Mouse (Mus musculus): ENCODE results near the gene Apoc4. TPM values are rescaled to one million over a fixed set of nuclear protein-coding genes. Genes with fewer than 3 reads are reported as not detected.
"Not testable (repeated sequence)": the region's sequence is repeated elsewhere in the genome, so short reads cannot be mapped to it uniquely, and the experiment has no call there.

The Apoc4 gene
- total RNA-seq, 1 experiment from 2014 or later, result not detected

DNA sequence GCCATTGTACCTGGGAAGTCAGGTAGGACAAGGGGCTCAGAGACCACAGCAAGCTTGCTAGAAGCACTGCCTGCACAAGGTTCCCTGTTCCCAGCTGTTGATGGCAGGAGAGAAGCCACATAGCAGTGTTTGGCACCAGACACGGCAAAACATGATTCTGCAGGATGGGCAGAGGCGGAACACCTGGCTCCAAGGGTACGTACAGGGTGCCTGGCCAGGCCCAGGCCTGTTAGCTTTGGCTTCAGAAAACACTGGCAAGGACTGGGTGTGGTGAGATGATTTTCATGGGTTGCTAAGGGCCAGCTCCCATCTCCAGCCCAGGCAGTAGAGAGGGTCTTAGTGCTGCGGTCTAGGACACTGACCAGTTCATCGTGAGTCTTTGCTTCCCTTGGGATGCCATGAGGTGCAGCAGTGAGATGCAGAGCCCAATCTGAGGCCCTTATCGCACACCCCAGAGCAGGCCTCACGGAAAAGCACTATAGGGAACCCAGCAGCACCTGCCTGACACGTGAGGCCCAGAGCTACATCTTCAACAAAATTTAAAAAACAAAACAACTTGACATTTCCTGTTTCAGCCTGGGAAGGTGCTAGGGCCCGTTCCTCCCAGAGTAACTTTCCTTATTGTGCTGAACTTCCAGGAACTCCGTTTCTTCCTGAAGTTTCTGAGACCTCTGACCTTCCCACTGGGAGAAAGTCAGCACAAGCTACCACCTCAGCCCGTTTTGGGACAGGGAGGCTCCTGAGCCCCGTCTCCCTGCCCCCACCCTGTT, 19.2 kb upstream of the Apoc4 start:
- no peak for ATAC-seq (replicated peaks; ENCODE audit: low read depth, poor library complexity, severe bottlenecking)

DNA sequence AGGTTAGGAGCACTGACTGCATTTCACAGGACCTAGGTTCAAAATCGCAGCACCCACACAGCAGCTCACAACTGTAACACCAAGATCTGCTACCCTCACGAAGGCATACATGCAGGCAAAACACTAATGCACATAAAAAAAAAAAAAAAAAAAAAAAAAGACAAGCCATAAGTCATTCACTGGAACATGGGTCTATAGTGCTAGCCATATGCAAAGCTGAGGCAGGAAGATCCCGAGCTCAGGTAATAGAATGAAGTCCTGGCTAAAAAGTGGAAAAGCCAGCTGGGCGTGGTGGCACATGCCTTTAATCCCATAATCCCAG, 18.5 kb upstream of the Apoc4 start:
- ATAC-seq (replicated peaks; ENCODE audit: low read depth, poor library complexity, severe bottlenecking), result no peak

DNA sequence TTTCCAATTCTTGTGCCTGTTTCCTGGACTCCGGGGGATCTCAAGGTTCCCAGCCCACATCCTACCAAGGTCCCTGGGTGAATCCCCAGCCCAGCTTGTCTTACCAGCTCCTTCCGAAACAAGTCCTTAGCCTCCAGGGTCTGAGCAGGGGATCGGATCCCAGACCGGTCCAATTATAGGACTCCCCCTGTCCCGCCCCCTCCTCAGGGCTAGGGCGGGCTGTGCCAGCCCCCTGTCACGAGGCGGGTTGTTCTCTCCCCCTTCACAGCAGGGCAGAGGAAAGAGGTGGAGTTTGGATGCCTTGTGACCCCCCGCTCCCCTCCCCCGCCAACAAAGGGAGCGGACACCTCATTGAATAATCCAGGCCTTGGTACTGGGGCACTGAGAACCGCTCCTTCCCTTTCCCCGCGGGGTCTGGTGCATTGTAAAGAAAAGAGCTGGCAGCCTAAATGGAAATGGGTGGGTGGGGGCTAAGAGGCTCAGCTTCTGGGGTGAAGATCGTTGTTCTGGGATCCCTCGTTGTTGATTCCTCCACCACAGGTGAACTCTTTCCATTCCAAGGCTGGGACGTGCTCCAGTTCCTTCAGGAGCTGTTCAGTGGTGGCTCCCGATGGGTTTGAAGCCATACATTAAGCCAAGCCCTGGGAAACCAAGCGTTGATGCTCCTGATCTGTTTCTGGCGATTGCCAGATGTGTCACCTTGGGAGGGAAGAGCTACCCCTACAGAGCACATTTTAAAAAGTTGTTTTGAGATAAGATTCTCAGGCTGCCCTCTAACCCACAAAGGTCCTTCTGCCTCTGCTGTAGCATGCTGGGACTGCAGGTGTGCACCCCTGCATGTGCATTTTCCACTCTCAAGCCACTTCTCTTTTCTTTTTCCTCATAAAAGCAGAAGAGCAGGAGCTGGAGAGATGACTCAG, 17.9 kb upstream of the Apoc4 start, which contains the start of gene Apoe:
Apoe (minus strand) TSS at position 282 of the 920 bp plus-strand sequence.
- ATAC-seq (replicated peaks; ENCODE audit: low read depth, poor library complexity, severe bottlenecking), result peak; percentile 43

DNA sequence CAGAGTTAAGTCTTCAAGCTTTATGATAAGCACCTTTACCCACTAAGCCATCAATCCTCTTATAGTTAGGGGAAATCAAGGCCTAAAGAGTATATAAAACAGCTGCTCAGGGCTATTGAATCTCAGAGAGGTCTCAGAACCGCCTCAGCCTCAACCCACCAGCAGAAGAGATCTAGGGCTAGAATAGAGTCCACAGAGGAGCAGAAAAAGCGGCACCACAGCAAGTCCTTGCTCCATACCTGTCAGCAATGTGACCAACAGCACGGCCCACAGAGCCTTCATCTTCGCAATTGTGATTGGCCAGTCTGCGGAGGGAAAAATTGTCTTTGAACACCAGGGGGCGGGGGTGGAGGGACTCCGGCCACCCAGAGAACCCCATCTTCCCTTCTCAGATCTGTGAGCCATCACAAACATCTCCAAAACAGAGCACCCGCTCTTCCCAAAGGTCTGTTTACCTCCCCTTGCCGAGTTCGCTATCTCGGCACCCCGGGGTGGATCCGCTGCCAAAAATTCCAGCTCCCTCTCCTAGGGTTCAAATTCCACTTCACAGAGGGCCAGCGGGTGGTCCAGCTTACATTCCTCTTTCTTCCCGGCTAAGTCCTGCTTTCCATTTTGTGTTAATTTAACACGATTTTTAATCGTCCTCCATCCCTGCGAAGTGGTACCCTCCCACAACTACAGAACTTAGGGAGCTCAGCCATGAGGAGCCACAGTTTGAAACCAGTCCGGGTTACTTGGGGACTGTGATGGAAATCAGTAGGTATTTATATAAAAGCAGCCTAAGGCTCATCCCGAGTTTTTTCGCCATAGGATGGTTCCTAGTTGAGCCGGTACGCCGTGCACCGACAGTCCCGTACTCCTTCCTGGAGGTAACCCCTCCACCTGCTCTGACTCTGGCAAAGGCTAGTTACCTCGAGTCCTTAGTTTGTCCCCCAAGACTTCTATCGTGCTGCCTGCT, 16.9 kb upstream of the Apoc4 start:
- ATAC-seq (replicated peaks; ENCODE audit: low read depth, poor library complexity, severe bottlenecking), result 0 out of 2 replicates have a peak, but pooled peaks have one; percentile 14

DNA sequence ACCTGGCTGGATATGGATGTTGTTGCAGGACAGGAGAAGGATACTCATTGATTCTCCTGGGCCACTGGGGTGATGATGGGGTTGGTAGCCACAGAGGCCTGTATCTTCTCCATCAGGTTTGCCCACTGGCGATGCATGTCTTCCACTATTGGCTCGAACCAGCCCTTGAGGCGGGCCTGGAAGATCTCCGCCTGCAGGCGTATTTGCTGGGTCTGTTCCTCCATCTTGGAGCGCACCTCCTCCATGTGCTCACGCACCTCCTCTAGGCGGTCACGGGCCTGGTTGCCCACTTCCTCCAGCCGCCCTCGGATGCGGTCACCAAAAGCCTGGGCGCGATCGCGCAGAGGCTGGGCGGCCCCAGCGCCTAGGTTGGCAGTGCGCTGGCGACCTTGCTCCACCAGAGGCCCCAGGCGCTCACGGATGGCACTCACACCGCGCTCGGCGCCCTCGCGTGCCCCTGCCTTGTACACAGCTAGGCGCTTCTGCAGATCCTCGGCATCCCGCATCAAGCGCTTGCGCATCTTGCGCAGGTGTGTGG, 15.1 kb upstream of the Apoc4 start:
- no peak for ATAC-seq (replicated peaks; ENCODE audit: low read depth, poor library complexity, severe bottlenecking)

DNA sequence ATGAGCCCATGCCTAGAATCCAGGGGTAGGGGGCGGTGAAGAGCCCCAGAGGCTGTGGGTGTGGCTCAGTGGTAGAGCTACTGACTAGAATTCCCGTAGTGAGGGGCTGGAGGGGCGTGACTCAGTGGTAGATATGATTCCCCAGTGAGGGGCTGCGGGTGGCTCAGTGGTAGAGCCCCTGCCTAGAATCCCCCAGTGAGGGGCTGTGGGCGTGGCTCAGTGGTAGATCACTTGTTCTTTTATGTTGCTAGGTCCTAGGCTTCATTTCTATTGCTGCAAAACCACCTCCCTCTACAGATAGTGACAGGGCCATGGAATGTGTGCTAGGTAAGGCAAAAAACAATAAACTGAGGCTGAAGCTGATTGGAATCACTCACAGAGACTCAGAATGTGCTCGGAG, 14.6 kb upstream of the Apoc4 start:
- no peak for ATAC-seq (replicated peaks; ENCODE audit: low read depth, poor library complexity, severe bottlenecking)

DNA sequence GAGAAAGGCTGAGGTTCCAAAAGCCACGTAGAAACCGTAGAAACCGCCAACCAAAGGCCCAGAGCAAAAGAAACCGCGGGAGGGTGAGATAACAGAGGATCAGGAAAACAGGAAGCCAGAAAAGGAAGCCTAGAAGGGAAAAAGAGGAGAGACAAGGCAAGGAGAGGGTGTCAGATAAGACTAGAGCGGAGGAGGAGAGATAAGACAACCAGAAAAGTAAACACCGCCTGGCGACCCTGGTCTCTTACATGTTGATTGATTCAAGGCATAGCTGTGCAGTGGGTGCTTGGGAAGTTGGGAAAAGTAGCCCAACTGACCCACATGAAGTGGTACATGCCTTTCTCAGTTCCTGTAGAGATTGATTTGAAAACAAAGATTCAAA, 13.9 kb upstream of the Apoc4 start:
- ATAC-seq (replicated peaks; ENCODE audit: low read depth, poor library complexity, severe bottlenecking), result no peak

DNA sequence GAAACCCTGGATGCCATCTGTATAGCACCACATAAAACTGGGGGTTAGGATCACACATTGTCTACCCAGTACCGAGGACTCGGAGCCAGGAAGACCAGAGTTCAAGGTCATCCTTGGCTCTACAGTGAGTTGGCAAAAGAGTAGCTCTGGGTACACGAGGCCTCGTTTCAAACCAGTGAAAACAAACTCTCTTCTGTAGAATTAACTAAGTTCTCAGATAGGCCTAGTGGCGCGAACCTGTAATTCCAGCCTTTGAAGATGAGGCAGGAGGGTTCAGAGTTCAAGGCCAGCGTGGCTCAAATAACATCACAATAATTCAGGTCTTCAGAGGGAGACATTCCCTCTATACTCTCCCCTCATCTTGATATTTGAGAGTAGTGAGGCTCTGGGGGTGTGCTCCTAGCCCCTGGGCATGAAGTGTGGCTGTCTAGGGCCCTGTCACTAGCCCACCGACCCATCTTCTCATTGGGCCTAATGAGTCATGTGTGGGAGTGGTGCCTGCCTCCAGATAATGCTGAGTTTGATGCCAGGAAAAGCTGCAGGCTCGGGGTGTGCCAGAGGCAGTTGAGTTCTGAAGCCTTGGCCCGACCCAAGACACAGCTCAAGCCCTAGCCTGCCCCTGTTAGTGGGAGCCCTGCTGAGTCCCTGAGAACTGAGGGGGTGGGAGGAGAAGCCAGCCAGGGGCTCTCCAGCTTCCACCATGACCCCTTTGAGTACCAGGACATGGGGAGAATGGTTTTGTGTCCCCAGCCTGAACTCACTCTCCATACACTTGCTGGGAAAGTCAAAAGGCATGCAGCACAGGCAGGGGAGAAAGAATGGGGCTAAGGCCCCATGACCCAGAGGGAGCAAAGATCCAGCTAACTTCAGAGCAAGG, 13.3 kb upstream of the Apoc4 start:
- no peak for ATAC-seq (replicated peaks; ENCODE audit: low read depth, poor library complexity, severe bottlenecking)

DNA sequence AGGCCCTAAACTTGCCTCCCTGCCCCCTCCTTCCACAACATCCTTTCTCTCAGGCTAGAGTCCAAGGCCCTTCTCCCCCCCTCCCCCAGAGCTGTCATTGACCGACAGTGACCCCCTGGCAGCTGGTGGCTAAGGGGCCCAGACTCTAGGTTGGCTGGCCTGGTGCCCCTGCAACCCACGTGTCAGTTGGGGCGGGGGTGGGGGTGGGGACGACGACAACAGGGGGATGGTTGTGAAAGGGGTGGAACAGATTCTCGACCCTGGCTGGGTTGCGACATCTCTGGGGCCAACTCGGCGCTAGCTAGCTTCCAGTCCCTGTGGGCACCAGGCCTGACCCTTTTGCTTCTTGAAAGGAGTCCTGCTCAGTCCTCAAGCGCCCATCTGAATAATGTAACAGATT, 12.1 kb upstream of the Apoc4 start:
- ATAC-seq (replicated peaks; ENCODE audit: low read depth, poor library complexity, severe bottlenecking), result peak; percentile 49

DNA sequence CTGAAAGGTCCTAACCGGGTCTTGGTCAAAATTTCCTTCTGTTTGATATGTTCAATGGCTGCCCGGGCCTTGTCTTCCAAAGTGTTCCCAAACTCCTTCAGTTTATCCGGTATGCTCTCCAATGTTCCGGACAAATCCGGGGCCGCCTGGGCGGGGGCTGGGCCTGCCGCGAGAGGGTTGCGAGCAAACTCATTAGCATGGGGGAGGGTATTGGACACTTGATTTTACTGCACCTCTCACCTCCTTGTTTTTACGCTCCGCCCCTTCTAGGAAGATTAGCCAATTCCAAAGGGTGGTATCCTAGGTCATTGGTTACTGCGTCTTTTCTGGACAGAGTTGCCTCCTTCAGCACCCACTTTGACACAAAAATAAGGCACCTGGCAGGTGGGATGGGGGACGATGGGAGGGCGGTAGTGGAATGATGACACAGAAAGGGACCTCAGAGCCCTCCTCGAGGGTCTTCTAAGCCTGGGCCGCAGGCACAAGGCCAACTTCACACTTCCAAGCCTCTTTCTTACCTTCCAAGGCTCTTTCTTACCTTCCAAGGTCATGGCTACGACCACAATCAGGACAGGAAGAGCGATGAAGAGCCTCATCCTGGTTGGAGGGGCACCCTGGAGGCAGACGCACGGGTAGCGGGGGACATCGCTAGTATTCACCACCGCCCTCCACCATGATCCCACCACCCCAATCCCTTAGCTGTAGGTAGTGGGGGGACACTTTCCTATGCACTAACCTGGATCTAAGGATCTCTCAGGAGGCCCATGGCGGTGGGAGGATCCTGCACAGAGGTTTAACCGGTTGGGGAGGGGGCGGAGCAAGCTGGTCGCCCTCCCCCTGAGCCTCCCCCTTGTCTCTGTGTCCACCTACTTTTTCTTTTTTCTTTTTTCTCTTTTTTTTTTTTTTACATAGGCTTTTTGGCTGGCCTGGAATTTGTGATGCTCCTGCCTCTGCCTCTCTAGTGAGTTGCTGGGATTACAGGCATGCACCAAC, 10.9 kb upstream of the Apoc4 start, which contains the start of gene Apoc1:
Apoc1 (minus strand) TSS at position 788 of the 993 bp plus-strand sequence.
- no peak for ATAC-seq (replicated peaks; ENCODE audit: low read depth, poor library complexity, severe bottlenecking)

DNA sequence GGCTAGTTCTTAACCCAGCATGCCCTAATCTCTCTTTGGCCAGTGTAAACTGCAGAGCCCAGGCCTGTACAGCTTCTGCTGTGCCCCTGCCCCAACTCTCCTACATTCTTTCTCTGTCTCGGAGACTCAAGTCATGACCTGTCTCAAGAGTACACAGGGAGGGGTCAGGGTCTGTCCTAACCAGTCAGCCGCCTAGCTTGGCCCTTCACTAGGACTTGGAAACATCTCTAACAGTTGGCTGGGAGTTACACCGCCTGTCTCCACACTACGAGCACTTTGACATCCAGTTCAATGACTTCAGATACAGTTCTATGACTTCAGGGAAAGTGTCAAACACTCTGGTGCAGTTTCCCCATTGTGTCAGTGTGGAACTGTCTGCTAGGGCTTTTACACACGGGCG, 10.2 kb upstream of the Apoc4 start:
- no peak for ATAC-seq (replicated peaks; ENCODE audit: low read depth, poor library complexity, severe bottlenecking)

DNA sequence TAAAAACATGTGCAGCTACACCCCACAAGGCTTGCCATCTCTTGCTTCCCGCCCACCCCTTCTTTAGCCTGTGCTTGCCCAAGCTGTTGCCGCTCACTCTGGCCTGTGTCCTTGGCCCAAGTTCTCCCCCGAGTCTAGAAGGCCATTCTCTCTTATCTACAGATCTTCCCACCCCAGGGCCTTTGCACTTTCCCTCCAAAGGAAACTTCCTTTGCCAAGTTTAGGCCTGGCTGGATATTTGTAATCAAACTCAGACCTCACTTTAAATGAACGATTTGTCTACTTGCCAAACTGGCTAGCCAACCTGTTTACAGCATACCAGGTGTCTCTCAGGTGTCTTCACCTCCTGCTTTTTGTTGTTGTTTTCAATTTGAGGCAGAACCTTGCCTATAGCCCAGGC, 9.6 kb upstream of the Apoc4 start:
- no peak for ATAC-seq (replicated peaks; ENCODE audit: low read depth, poor library complexity, severe bottlenecking)

DNA sequence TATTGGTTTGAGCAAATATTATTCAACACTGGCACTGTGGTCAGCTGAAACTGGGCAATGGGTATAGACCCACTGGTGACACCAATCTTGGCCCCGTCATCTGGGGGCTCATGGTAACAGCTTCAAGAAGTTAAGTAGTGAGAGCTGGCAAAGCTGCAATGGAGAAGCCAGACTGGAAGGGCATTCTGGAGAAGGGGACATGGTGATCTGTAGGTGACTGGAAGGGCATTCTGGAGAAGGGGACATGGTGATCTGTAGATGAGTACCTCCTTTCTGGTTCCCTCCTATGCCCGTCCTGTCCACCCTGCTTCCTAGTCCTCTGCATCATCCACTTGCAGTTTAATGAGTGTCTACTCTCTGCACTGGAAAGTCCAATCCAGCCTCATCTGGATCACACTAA, 7.3 kb upstream of the Apoc4 start:
- no peak for ATAC-seq (replicated peaks; ENCODE audit: low read depth, poor library complexity, severe bottlenecking)

DNA sequence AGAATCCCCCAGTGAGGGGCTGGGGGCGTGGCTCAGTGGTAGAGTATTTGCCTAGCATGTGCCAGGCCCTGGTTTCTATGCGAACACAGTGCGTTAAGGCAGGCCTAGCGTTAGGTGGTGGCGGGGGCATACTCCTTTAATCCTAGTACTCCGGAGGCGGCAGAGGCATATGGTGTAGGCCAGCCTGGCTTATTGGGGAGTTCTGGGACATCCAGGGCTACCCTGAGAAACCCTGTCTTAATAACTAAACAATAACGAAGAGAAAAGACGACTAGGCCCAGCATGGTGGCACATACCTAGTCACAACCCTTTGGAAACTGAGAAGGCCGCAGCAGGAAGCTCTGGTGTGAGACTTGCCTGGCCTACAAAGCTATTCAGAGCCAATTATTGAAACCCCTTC, 6.8 kb upstream of the Apoc4 start:
- no peak for ATAC-seq (replicated peaks; ENCODE audit: low read depth, poor library complexity, severe bottlenecking)

DNA sequence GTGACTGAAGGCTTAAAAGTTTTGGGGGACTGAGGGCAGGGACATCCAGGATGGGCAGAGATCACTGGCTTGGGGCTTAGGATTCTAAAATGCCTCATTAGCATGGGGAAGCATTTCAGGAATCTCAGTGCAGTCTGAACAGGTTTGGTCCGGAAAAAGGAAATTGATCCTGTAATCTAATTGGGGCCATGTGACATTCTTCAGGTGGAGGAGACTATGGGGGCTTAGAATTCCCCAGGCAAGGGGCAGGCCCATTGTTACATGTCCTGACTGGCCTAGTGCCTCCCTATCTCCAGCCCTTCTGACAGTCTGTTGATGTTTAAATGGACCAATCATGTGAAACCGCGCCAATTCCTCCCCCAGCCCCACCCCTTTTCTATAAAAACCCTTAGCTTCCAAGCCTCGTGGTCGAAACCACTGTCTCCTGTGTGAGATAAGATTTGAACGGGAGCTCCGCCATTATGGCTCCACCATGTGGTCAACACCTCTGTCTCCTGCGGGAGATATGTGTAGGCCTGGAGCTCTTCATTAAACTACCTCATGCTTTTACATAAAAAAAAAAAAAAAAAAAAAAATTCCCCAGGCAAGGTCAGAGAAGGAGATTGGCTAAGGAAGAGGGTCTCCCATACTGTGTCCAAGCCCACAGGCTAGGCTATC, 5.8 kb upstream of the Apoc4 start:
- ATAC-seq (replicated peaks; ENCODE audit: low read depth, poor library complexity, severe bottlenecking), result not testable (repeated sequence)

DNA sequence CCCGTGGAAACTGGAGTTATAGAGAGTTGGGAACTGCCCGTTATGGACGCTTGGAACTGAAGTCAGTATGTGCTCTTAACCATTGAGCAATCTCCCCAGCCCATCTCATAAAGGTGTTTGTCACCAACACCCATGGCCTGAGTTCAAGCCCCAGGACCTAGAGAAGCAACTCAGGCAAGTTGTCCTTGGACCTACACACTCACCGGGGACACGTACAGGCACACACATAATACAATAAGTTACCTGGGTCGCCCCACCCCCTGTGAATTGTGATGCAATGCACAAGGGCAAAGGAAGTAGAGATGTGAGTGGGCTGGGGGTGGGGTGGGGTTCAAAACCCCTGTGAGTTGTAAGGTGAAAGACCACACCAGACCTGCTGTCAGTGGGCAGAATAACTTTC, 5.2 kb upstream of the Apoc4 start:
- ATAC-seq (replicated peaks; ENCODE audit: low read depth, poor library complexity, severe bottlenecking), result no peak

DNA sequence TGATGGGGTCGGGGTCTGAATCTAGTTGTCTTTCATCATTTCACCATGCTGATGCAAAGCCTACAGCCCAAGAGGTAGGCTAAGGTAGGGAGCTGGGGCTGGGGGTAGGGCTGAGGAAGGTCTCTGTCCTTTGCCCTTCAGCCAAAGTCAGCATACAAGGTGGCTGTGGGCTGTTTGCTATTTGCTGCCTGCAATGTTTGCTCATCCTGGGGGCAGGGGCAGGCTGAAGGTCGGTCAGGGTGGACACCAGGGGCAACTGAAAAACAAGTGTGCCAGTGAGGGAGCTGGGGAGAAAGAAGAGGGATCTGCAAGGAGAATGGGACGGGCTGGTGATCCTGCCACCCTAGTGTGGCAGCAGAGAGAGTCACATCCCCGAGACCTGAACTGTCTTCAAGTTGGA, 4.1 kb upstream of the Apoc4 start:
- ATAC-seq (replicated peaks; ENCODE audit: low read depth, poor library complexity, severe bottlenecking), result no peak
